Mouse (Mus musculus) olfactory bulb, adult 2 months (tissue): Measurements from ENCODE around the gene 1700020L24Rik. TPM values are rescaled to one million over a fixed set of nuclear protein-coding genes. Genes with fewer than 3 reads are reported as not detected.

ENCODE experiments used
- H3K27ac ChIP-seq: fragments of 200-500 bp; 2 replicates; pipeline ENCODE4 v1.5.1; 2012; ENCODE audit warnings: low read depth, low read length; ENCODE audit not compliant: insufficient read depth
- H3K4me1 ChIP-seq: fragments of 200-500 bp; 2 replicates; pipeline ENCODE4 v1.6.1; 2012; ENCODE audit warnings: low read length; ENCODE audit not compliant: control insufficient read depth, insufficient read depth
- H3K4me3 ChIP-seq: fragments of 200-500 bp; 2 replicates; pipeline ENCODE4 v1.5.1; 2012; ENCODE audit warnings: mild to moderate bottlenecking, low read depth, low read length, moderate library complexity; ENCODE audit not compliant: insufficient read depth
- CTCF ChIP-seq: fragments of 200-500 bp; IDR thresholded peaks from 2 replicates; pipeline ENCODE4 v1.5.1; 2012; ENCODE audit warnings: low read depth, mild to moderate bottlenecking, low read length, moderate library complexity; ENCODE audit not compliant: insufficient read depth
- POLR2A ChIP-seq: fragments of 200-500 bp; IDR thresholded peaks from 2 replicates; pipeline ENCODE4 v1.6.1; 2012; ENCODE audit warnings: mild to moderate bottlenecking, low read depth, low read length, moderate library complexity; ENCODE audit not compliant: insufficient read depth
- WGBS: fragments of 180-500 bp; shearing (Covaris S2); methylation state at CpG from one replicate; pipeline ENCODE4 v1.1.7; 2018; 5-methylcytosine and 5-hydroxymethylcytosine counted together
- polyA plus RNA-seq: library from polyadenylated mRNA; stranded (reverse); fragments of >200 nt; gene quantifications from 2 replicates; pipeline ENCODE4 v1.2.4, GENCODE M21; 2012; ENCODE audit warnings: low replicate concordance; ENCODE audit not compliant: missing spikeins, insufficient read depth, insufficient read length

Gene 1700020L24Rik
- polyA plus RNA-seq, 1 experiment: not detected

- Histone ChIP-seq H3K27ac (no peak overlapping the region), H3K4me1 (peaks cover 11% of the 10 kb centered on the region), H3K4me3 (no peak overlapping the region)
- TF ChIP-seq CTCF (no peak), POLR2A (no peak)
- 62% methylated on average over 16 of the region's 16 CpGs for WGBS
These were observed 10.8 kb downstream of the 1700020L24Rik start for GRCm38 (mm10) chr11:83448021-83448926.

- H3K4me1 ChIP-seq: peaks cover 9% of the 10 kb centered on the region
- H3K4me3 ChIP-seq: no peak overlapping the region
- no peak overlapping the region for H3K27ac ChIP-seq
- no peak for TF ChIP-seq CTCF
- no peak for TF ChIP-seq POLR2A
These were observed 11.4 kb downstream of the 1700020L24Rik start for GRCm38 (mm10) chr11:83448927-83449236.

- 77% methylated on average over 4 of the region's 4 CpGs for WGBS
- no peak overlapping the region for H3K27ac ChIP-seq
- H3K4me3 ChIP-seq: no peak overlapping the region
- H3K4me1 ChIP-seq: peaks cover 9% of the 10 kb centered on the region
- TF ChIP-seq POLR2A (no peak), CTCF (no peak)
These were observed 11.8 kb downstream of the 1700020L24Rik start for GRCm38 (mm10) chr11:83449298-83449697.

GRCm38 (mm10) chr11:83450550-83450949 lies 13.1 kb downstream of the 1700020L24Rik start:
- no peak overlapping the region for H3K4me3 ChIP-seq
- TF ChIP-seq CTCF: no peak
- TF ChIP-seq POLR2A: no peak
- peaks cover 5% of the 10 kb centered on the region for H3K4me1 ChIP-seq
- H3K27ac ChIP-seq: no peak overlapping the region
- WGBS: 19% methylated on average over 1 of the region's 1 CpGs

- 92% methylated on average over 10 of the region's 10 CpGs for WGBS
- TF ChIP-seq POLR2A (no peak), CTCF (no peak)
- Histone ChIP-seq H3K4me3 (no peak overlapping the region), H3K4me1 (peaks cover 8% of the 10 kb centered on the region), H3K27ac (no peak overlapping the region)
These were observed 13.8 kb downstream of the 1700020L24Rik start for GRCm38 (mm10) chr11:83451281-83451680.

DNA sequence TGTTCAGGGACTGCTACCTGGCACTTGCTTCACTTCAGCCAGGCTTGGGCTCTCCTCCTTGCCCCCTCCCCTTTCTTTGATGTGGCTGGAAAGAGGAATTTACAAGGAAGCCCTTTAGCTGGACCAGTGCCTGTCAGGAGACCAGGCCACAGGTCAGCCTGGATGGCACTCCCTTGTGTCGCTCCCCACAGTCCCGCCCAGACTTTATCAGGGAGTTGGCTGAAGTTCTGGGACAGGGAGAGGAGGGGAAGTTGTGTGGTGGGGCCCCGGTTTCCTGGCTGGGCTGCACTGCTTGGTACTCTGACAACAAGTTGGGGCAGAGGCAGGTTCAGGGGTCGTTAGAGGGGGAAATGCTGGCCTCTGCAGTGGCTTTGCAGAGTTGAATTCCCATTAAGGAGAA lies 17.1 kb downstream of the 1700020L24Rik start:
- H3K4me3 ChIP-seq: no peak overlapping the region

DNA sequence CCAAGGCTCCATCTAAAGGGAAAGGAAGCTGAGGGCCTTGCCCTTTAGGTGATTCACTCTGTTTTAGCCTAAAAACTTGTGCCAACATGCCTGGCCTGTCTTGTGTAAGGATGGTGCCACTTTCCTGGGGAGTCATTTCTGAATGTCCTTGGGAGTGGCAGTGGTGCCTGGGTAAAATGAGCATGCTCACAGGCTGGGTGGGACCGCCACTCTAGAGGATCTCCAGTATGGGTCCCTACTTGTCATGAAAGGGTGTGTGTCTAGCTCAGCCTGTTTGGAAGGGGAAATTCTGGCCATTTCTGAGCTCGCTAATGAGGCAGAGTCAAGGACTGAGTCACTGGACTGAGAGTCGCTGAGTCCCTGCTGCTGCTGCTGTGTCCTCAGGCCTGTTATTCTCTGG lies 18.1 kb downstream of the 1700020L24Rik start:
- Histone ChIP-seq H3K4me1 (peaks cover 6% of the 10 kb centered on the region), H3K27ac (no peak overlapping the region), H3K4me3 (no peak overlapping the region)
- TF ChIP-seq POLR2A (no peak), CTCF (no peak)
- 91% methylated on average over 3 of the region's 3 CpGs for WGBS

More for the DNA sequence above, 17.1 kb downstream of the 1700020L24Rik start:
- H3K4me1 ChIP-seq: peaks cover 6% of the 10 kb centered on the region
- H3K27ac ChIP-seq: no peak overlapping the region
- 44% methylated on average over 4 of the region's 4 CpGs for WGBS
- TF ChIP-seq POLR2A: no peak
- TF ChIP-seq CTCF: no peak

DNA sequence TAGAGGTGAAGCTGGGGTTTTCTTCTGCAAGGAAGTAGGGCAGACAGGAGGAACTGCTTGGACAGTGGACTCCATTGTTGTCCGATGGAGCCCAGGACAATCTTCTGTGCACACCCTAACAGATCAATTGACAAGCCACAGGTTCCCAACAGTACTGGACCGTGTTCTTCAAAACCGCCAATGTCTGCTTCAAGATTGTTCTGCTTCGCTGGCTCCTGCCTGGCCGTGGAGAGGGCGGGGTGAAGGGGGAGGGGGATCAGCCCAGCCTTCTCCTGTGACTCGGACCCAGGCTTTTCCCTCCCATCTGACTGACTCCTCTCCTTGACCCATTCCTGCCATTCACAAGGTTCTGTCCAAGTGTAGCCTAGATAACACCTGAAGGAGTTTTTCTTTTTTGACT lies 19.8 kb downstream of the 1700020L24Rik start:
- no peak for TF ChIP-seq CTCF
- no peak for TF ChIP-seq POLR2A
- Histone ChIP-seq H3K4me1 (peaks cover 6% of the 10 kb centered on the region), H3K4me3 (no peak overlapping the region), H3K27ac (no peak overlapping the region)
- WGBS: 49% methylated on average over 7 of the region's 7 CpGs

DNA sequence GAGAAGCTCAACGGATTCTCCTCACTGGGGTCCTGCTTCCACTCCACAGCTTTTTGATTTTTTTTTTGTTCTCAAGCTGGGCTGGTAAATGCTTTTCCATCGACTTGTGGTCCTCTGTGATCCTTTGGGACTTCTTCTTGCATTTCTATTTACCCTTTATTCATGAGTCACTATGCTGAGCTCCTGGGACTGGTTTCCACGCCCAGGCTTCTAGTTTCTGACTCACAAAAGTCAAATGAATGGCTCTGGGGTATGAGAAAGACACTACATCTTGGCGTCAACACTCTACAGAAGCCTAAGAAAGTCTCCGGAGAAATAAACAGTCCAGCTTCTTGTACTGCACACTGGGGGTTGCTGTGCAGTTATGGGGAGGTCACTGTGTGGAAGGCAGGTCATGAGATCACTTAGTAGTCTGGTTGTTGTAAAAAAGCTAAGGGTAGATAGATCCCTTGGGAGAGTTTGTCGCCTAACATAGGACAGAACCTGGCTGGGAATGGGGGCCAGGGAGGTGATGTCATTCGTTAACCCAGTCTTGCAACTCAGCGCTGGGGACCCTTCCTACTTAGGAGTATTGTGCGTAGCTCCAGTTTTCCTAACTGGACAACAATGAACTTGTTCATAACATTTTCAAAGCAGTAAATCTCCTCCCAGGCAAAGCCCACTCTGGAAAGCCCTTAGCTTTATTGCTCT lies 20.6 kb downstream of the 1700020L24Rik start:
- no peak overlapping the region for H3K27ac ChIP-seq
- peaks cover 13% of the 10 kb centered on the region for H3K4me1 ChIP-seq
- H3K4me3 ChIP-seq: no peak overlapping the region
- no peak for TF ChIP-seq CTCF
- TF ChIP-seq POLR2A: no peak
- WGBS: 49% methylated on average over 9 of the region's 9 CpGs
